Mouse (Mus musculus): ENCODE measurements around the gene Trip12. TPM values are rescaled to one million over a fixed set of nuclear protein-coding genes. Genes with fewer than 3 reads are reported as not detected.

The Trip12 gene
- polyA plus RNA-seq, 1 experiment from 2014 or later: 87.2 TPM

DNA sequence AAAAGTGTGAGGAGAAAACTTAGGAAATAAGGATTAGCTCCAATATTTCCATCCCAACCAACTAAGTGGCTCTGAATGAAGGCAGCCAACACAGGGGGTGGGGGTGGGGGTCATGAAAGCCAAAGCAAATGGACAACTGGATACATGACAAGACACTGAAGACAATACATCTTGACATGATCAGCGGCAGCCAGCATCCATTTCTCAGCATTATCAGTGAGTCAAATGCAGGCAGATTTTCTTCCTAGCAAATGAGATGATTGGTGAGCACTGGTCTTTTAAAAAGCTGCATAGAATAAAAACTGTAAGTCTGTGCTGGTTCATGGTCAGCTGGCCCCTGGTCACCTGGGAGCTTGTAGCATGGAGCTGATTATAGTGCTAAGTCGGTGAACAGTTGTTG lies 14.7 kb upstream of the Trip12 start:
- H3K9ac ChIP-seq (replicated peaks; ENCODE audit: low read depth, low read length): no peak overlapping the region
- no peaks in the 10 kb centered on the region for H3K4me1 ChIP-seq (ENCODE audit: control insufficient read depth, insufficient read depth, low read length)
- no peaks in the 10 kb centered on the region for H3K36me3 ChIP-seq (ENCODE audit: control insufficient read depth, insufficient read depth, low read length)
- no peaks in the 10 kb centered on the region for H3K27me3 ChIP-seq (ENCODE audit: control insufficient read depth, insufficient read depth, low read length)
- no peak for ATAC-seq (ENCODE audit: insufficient number of reproducible peaks, insufficient read depth, low FRiP score, low read depth)
- H3K4me2 ChIP-seq (replicated peaks; ENCODE audit: low read depth, low read length): no peak overlapping the region
- no peaks in the 10 kb centered on the region for H3K9me3 ChIP-seq (ENCODE audit: control insufficient read depth, low read depth, low read length)
- H3K4me3 ChIP-seq (ENCODE audit: low read depth, low read length): no peak overlapping the region
- H3K27ac ChIP-seq (ENCODE audit: low read length): no peak overlapping the region
- 81% methylated on average over 2 of the region's 2 CpGs for WGBS

DNA sequence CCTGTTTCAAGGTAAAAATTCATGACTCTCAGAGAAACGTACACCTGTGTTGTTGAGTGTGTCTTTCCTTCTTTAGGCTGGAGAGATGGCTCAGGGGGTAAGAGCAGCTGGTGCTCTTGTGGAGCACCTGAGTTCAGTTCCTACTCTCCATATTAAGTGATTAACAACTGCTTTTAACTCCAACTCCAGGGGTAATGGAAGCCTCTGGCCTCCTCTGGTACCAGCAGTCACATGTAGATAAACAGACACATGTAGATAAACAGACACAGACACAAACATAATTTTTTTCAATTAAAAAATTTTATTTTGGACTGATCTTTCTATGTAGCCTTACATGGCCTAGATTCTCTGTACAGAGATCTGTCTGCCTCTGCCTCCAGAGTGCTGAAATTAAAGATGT lies 13.4 kb upstream of the Trip12 start:
- H3K9ac ChIP-seq (replicated peaks; ENCODE audit: low read depth, low read length): no peak overlapping the region
- H3K4me3 ChIP-seq (ENCODE audit: low read depth, low read length): no peak overlapping the region
- H3K4me1 ChIP-seq (ENCODE audit: control insufficient read depth, insufficient read depth, low read length): no peaks in the 10 kb centered on the region
- H3K27me3 ChIP-seq (ENCODE audit: control insufficient read depth, insufficient read depth, low read length): no peaks in the 10 kb centered on the region
- H3K36me3 ChIP-seq (ENCODE audit: control insufficient read depth, insufficient read depth, low read length): no peaks in the 10 kb centered on the region
- 89% methylated on average over 1 of the region's 1 CpGs for WGBS
- H3K27ac ChIP-seq (ENCODE audit: low read length): no peak overlapping the region
- no peak for ATAC-seq (ENCODE audit: insufficient number of reproducible peaks, insufficient read depth, low FRiP score, low read depth)
- H3K4me2 ChIP-seq (replicated peaks; ENCODE audit: low read depth, low read length): no peak overlapping the region
- H3K9me3 ChIP-seq (ENCODE audit: control insufficient read depth, low read depth, low read length): no peaks in the 10 kb centered on the region

DNA sequence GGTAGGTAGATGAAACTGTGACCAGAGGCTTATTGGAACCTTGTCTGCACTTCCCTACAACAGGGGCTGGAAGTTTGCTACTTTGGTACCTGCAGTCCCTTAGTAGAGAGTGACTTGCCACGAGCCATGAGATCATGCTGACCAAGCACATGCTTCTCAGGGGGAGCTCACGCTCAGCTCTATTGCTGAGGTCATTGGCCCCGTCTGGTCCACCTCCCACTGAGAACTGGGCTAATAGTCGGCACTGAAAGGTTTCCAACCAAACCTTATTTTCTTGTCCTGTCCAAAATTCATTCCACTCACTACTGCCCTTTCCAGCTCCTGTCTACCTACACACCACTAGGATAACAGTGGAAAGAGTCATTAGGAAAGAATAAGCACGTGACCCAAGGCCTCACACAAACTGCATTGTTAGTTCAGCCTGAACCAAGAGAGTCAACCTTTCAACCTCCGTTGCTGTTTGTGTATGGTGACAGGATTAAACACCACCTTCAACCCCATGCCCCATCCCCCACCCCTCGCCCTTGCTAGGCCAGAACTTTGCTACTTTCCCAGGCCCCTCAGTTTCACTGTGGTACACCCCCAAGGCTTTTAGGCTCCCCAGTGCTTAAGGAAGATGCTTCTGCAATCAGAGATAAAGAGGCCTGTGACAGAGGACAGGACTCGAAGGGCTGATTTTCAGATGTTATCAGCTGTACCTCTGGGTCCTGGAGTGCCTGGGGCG lies 11.4 kb upstream of the Trip12 start:
- Histone ChIP-seq H3K9ac (replicated peaks; ENCODE audit: low read depth, low read length) (no peak overlapping the region), H3K9me3 (ENCODE audit: control insufficient read depth, low read depth, low read length) (no peaks in the 10 kb centered on the region), H3K4me3 (ENCODE audit: low read depth, low read length) (no peak overlapping the region), H3K36me3 (ENCODE audit: control insufficient read depth, insufficient read depth, low read length) (no peaks in the 10 kb centered on the region), H3K27ac (ENCODE audit: low read length) (no peak overlapping the region), H3K27me3 (ENCODE audit: control insufficient read depth, insufficient read depth, low read length) (no peaks in the 10 kb centered on the region), H3K4me1 (ENCODE audit: control insufficient read depth, insufficient read depth, low read length) (no peaks in the 10 kb centered on the region), H3K4me2 (replicated peaks; ENCODE audit: low read depth, low read length) (no peak overlapping the region)
- WGBS: 27% methylated on average over 9 of the region's 9 CpGs
- 0 out of 2 replicates have a peak, but pooled peaks have one; percentile 74 for ATAC-seq (ENCODE audit: insufficient number of reproducible peaks, insufficient read depth, low FRiP score, low read depth)

DNA sequence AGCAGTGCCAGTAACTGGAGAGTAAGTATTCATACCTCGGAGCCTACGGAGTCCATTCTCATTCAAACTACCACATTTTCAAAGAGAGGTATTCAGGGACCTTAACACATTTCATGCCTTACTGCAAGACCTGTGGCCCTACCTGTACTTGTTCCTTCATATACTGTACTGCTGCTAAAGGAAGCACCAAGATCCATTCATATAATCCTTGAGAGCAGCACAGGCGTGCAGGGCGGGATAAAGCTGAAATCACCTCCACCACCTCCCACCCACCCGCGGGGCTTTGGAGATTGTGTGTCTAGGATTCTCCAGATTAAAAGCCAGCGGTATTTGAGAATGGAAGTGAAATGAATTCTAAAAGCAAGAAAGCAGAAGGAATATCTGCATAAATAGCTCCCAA lies 10.2 kb upstream of the Trip12 start:
- Histone ChIP-seq H3K27ac (ENCODE audit: low read length) (no peak overlapping the region), H3K4me1 (ENCODE audit: control insufficient read depth, insufficient read depth, low read length) (no peaks in the 10 kb centered on the region), H3K9ac (replicated peaks; ENCODE audit: low read depth, low read length) (no peak overlapping the region), H3K36me3 (ENCODE audit: control insufficient read depth, insufficient read depth, low read length) (no peaks in the 10 kb centered on the region), H3K4me2 (replicated peaks; ENCODE audit: low read depth, low read length) (no peak overlapping the region), H3K27me3 (ENCODE audit: control insufficient read depth, insufficient read depth, low read length) (no peaks in the 10 kb centered on the region), H3K4me3 (ENCODE audit: low read depth, low read length) (no peak overlapping the region), H3K9me3 (ENCODE audit: control insufficient read depth, low read depth, low read length) (no peaks in the 10 kb centered on the region)
- no peak for ATAC-seq (ENCODE audit: insufficient number of reproducible peaks, insufficient read depth, low FRiP score, low read depth)
- WGBS: 91% methylated on average over 7 of the region's 7 CpGs

DNA sequence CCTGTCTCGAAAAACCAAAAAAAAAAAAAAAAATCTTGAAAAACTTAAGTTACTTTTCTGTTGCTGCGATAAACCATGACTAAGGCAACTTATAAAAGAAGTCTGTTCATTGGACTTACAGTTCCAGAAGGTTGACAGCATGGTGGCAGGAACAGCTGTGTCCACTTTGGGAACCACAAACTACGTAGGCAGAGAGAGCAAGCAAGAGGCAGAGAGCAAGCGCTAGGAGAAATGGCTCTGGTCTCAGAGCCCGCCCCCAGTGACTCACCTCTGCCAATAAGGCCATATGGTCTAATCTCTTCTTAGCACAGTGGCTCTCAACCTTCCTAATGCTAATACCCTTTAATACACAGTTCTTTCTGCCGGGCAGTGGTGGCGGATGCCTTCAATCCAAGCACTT lies 9.5 kb upstream of the Trip12 start:
- H3K4me3 ChIP-seq (ENCODE audit: low read depth, low read length): no peak overlapping the region
- 95% methylated on average over 7 of the region's 7 CpGs for WGBS
- H3K36me3 ChIP-seq (ENCODE audit: control insufficient read depth, insufficient read depth, low read length): no peaks in the 10 kb centered on the region
- H3K4me2 ChIP-seq (replicated peaks; ENCODE audit: low read depth, low read length): no peak overlapping the region
- ATAC-seq (ENCODE audit: insufficient number of reproducible peaks, insufficient read depth, low FRiP score, low read depth): no peak
- no peak overlapping the region for H3K27ac ChIP-seq (ENCODE audit: low read length)
- no peaks in the 10 kb centered on the region for H3K4me1 ChIP-seq (ENCODE audit: control insufficient read depth, insufficient read depth, low read length)
- H3K9me3 ChIP-seq (ENCODE audit: control insufficient read depth, low read depth, low read length): no peaks in the 10 kb centered on the region
- H3K9ac ChIP-seq (replicated peaks; ENCODE audit: low read depth, low read length): no peak overlapping the region
- H3K27me3 ChIP-seq (ENCODE audit: control insufficient read depth, insufficient read depth, low read length): no peaks in the 10 kb centered on the region

DNA sequence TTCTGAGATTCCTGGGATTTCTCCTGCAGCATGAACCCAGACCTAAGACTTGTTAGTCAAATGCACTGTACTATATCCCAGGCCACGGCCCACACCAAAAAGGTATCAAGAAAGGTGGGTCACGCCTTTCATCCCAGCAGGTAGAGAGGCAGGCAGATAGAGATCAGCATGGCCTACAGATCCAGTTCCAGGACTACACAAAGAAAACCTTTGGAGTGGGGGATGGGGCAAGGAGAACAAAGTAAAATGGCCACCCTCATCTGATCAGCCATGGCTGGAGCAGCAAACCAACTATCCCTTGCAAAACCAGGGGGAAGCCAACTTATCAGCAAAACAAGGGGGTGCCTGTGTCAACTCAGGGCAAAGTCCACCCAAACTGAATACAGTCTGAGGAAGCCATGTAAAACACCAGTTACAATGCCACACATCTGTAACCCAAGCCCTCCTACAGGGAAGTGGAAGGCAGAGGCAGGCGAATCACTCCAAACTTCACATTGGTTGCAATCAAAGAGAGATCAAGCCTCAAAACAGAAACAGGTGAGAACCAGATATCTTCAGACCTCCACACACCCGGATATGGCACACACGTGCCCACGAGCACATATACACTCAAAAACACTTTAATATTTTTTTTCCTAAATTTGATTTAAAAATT lies 8.6 kb upstream of the Trip12 start:
- no peaks in the 10 kb centered on the region for H3K9me3 ChIP-seq (ENCODE audit: control insufficient read depth, low read depth, low read length)
- no peak overlapping the region for H3K4me3 ChIP-seq (ENCODE audit: low read depth, low read length)
- no peak overlapping the region for H3K4me2 ChIP-seq (replicated peaks; ENCODE audit: low read depth, low read length)
- no peaks in the 10 kb centered on the region for H3K36me3 ChIP-seq (ENCODE audit: control insufficient read depth, insufficient read depth, low read length)
- WGBS: 94% methylated on average over 6 of the region's 6 CpGs
- no peak for ATAC-seq (ENCODE audit: insufficient number of reproducible peaks, insufficient read depth, low FRiP score, low read depth)
- no peaks in the 10 kb centered on the region for H3K4me1 ChIP-seq (ENCODE audit: control insufficient read depth, insufficient read depth, low read length)
- H3K9ac ChIP-seq (replicated peaks; ENCODE audit: low read depth, low read length): no peak overlapping the region
- H3K27me3 ChIP-seq (ENCODE audit: control insufficient read depth, insufficient read depth, low read length): no peaks in the 10 kb centered on the region
- no peak overlapping the region for H3K27ac ChIP-seq (ENCODE audit: low read length)

DNA sequence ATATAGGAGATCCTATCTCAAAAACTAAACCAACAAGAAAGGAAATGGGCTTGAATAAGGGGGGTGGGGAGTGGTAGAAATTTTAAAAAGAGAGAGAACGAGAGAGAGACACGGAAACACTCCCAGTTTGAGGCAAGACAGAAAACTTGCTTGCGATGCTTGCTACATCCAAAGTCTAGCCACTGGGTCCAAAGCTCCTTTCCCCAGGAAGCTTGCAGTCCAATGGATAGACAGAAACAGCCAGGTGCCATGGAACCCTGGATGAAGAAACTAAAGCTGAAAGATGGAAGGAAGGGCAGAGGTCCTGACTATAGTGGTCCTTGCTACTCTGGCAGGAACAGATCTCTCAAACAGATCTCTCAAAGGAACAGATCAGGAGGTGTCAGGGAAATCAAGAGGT lies 8.0 kb upstream of the Trip12 start:
- H3K9ac ChIP-seq (replicated peaks; ENCODE audit: low read depth, low read length): no peak overlapping the region
- 93% methylated on average over 3 of the region's 3 CpGs for WGBS
- H3K9me3 ChIP-seq (ENCODE audit: control insufficient read depth, low read depth, low read length): no peaks in the 10 kb centered on the region
- ATAC-seq (ENCODE audit: insufficient number of reproducible peaks, insufficient read depth, low FRiP score, low read depth): no peak
- H3K4me1 ChIP-seq (ENCODE audit: control insufficient read depth, insufficient read depth, low read length): no peaks in the 10 kb centered on the region
- no peak overlapping the region for H3K4me2 ChIP-seq (replicated peaks; ENCODE audit: low read depth, low read length)
- no peak overlapping the region for H3K4me3 ChIP-seq (ENCODE audit: low read depth, low read length)
- no peaks in the 10 kb centered on the region for H3K27me3 ChIP-seq (ENCODE audit: control insufficient read depth, insufficient read depth, low read length)
- H3K27ac ChIP-seq (ENCODE audit: low read length): no peak overlapping the region
- H3K36me3 ChIP-seq (ENCODE audit: control insufficient read depth, insufficient read depth, low read length): no peaks in the 10 kb centered on the region

DNA sequence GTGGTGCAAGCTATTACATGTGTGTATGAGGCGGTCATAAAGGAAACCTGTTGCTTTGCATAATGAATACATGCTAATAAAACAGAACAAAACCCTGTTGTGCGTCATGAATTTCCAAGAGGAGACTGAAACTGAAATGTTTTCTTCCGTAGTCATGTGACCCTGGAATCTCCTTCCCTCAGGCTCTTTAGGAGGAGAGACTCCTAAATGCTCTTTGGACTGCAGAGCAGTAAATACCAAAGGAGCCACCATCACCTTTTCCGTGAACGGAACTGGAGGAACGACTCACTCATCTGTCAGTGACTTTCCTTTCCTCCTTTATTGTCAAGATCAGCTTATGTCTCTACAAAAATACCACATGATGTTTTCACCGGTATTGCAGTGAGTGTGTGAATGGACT lies 7.4 kb upstream of the Trip12 start:
- H3K36me3 ChIP-seq (ENCODE audit: control insufficient read depth, insufficient read depth, low read length): no peaks in the 10 kb centered on the region
- no peak overlapping the region for H3K27ac ChIP-seq (ENCODE audit: low read length)
- no peaks in the 10 kb centered on the region for H3K9me3 ChIP-seq (ENCODE audit: control insufficient read depth, low read depth, low read length)
- no peak overlapping the region for H3K9ac ChIP-seq (replicated peaks; ENCODE audit: low read depth, low read length)
- no peaks in the 10 kb centered on the region for H3K4me1 ChIP-seq (ENCODE audit: control insufficient read depth, insufficient read depth, low read length)
- no peaks in the 10 kb centered on the region for H3K27me3 ChIP-seq (ENCODE audit: control insufficient read depth, insufficient read depth, low read length)
- no peak for ATAC-seq (ENCODE audit: insufficient number of reproducible peaks, insufficient read depth, low FRiP score, low read depth)
- H3K4me3 ChIP-seq (ENCODE audit: low read depth, low read length): no peak overlapping the region
- H3K4me2 ChIP-seq (replicated peaks; ENCODE audit: low read depth, low read length): no peak overlapping the region
- WGBS: 90% methylated on average over 7 of the region's 7 CpGs

DNA sequence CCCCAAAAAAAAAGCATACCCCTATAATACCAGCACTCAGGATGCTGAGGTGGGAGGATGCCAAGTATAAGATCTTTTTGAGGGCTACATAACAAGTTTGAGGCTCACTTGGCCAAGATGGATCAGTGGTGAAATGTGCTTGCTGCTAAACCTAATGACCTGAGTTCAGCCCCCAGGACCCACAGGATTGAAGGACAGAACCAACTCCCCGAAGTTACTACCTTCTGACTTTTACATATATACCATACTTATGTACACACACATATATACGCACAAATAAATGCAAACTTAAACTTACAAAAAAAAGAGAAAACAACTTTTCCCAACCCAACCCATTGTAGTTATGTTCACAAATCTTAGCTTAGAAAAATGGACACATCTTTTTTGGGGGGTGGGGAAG lies 3.0 kb upstream of the Trip12 start:
- Histone ChIP-seq H3K27ac (ENCODE audit: low read length) (no peak overlapping the region), H3K9me3 (ENCODE audit: control insufficient read depth, low read depth, low read length) (no peaks in the 10 kb centered on the region), H3K4me1 (ENCODE audit: control insufficient read depth, insufficient read depth, low read length) (no peaks in the 10 kb centered on the region), H3K4me3 (ENCODE audit: low read depth, low read length) (no peak overlapping the region), H3K27me3 (ENCODE audit: control insufficient read depth, insufficient read depth, low read length) (no peaks in the 10 kb centered on the region), H3K36me3 (ENCODE audit: control insufficient read depth, insufficient read depth, low read length) (no peaks in the 10 kb centered on the region), H3K9ac (replicated peaks; ENCODE audit: low read depth, low read length) (no peak overlapping the region), H3K4me2 (replicated peaks; ENCODE audit: low read depth, low read length) (no peak overlapping the region)
- WGBS: 89% methylated on average over 2 of the region's 2 CpGs
- ATAC-seq (ENCODE audit: insufficient number of reproducible peaks, insufficient read depth, low FRiP score, low read depth): no peak
